Mouse (Mus musculus) spleen, adult 2 months (tissue): Measurements from ENCODE around the gene Dnmt1.

Source experiments
- CTCF ChIP-seq: fragments of 200-500 bp; IDR thresholded peaks from 2 replicates; pipeline ENCODE4 v1.5.1; 2011; ENCODE audit warnings: mild to moderate bottlenecking, inconsistent platforms; ENCODE audit not compliant: insufficient read depth, insufficient read length, insufficient replicate concordance; ENCODE audit errors: extremely low read depth
- POLR2A ChIP-seq: fragments of 200-500 bp; IDR thresholded peaks from 2 replicates; pipeline ENCODE4 v1.6.1; 2011; ENCODE audit warnings: low read depth, low read length, inconsistent platforms

GRCm38 (mm10) chr9:21007313-21007952, 47.7 kb upstream of the Dnmt1 start:
- TF ChIP-seq POLR2A (no peak), CTCF (no peak)
